Mouse (Mus musculus): Measurements from ENCODE around the gene Anxa5. TPM values are rescaled to one million over a fixed set of nuclear protein-coding genes. Genes with fewer than 3 reads are reported as not detected.

Anxa5 gene
- polyA plus RNA-seq, 1 experiment from 2014 or later = 211 TPM

DNA sequence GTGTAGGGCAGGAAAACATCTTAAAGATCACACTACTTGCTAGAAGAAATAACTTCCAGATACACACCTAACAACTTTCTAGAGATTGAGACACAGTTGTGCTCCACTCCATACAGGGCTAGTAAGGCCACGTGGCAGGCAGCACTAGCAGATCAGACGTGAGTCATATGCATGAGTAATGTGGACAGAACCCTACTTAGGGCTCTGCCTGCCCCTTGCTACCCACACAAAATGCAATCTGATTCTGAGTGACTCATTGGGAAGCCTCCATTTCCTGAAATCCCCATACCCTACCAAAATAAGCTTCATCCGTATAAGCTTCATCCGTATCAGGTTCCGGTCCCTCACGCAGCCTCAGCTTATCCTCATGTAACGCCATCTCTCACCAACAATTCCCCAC lies 8.1 kb downstream of the Anxa5 start:
- H3K9me3 ChIP-seq = no peaks in the 10 kb centered on the region
- no peak overlapping the region for H3K4me3 ChIP-seq
- H3K27me3 ChIP-seq = no peaks in the 10 kb centered on the region
- no peaks in the 10 kb centered on the region for H3K4me1 ChIP-seq (replicated peaks)
- no peak overlapping the region for H3K27ac ChIP-seq (replicated peaks)
- 94% methylated on average over 7 of the region's 7 CpGs for WGBS
- H3K9ac ChIP-seq = no peak overlapping the region
- no peak overlapping the region for H3K4me2 ChIP-seq
- ATAC-seq (ENCODE audit: low read depth) = no peak
- no peaks in the 10 kb centered on the region for H3K36me3 ChIP-seq

DNA sequence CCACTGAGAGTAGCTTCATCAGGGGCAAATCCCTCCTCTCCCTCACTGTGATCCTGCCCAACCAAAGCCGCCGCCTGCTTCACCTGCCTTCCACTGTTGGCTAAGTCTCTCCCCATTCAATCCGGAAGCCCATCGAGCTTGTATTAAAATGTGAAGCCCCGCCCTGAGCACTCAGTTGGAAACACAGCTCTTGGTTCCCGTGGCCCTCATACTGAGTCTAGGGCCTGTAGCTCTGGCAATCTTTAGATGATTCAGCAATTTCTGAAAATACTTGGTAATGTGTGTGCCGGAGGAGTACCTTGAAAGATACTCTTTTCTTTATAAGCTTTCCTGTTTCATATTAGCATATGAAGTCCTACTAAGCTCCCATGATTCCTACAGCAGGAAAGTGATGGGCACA lies 10.2 kb downstream of the Anxa5 start:
- no peaks in the 10 kb centered on the region for H3K9me3 ChIP-seq
- no peak for ATAC-seq (ENCODE audit: low read depth)

DNA sequence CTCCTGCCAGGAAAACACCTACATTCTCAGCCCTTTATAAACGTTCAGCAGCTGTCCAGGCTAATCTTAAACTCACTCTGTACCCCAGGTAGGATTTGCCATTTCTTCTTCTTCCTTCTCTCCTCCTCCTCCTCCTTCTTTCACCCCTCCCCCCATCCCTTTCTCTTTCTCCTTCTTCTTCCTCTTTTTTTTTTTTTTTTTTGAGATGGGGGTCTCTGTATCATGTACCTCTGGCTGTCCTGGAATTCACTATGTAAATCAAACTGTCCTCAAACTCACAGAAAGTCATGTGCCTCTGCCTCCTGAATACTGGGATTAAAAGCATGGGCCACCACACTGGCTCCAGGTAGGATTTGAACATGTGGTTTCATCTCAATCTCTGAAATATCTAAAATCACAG lies 13.3 kb downstream of the Anxa5 start:
- no peak overlapping the region for H3K4me3 ChIP-seq
- H3K27me3 ChIP-seq = no peaks in the 10 kb centered on the region
- no peaks in the 10 kb centered on the region for H3K9me3 ChIP-seq
- H3K36me3 ChIP-seq = peaks cover 3% of the 10 kb centered on the region
- H3K9ac ChIP-seq = no peak overlapping the region
- ATAC-seq (ENCODE audit: low read depth) = no peak
- no peak overlapping the region for H3K4me2 ChIP-seq
- H3K4me1 ChIP-seq (replicated peaks) = no peaks in the 10 kb centered on the region
- WGBS = 13% methylated on average over 1 of the region's 1 CpGs
- H3K27ac ChIP-seq (replicated peaks) = no peak overlapping the region

More for the DNA sequence above, 10.2 kb downstream of the Anxa5 start:
- 68% methylated on average over 7 of the region's 7 CpGs for WGBS
- H3K9ac ChIP-seq = no peak overlapping the region
- no peak overlapping the region for H3K4me3 ChIP-seq
- no peak overlapping the region for H3K4me2 ChIP-seq
- no peaks in the 10 kb centered on the region; the same call in 1 of the 2 replicates for H3K36me3 ChIP-seq
- H3K27ac ChIP-seq (replicated peaks) = no peak overlapping the region
- no peaks in the 10 kb centered on the region for H3K4me1 ChIP-seq (replicated peaks)
- H3K27me3 ChIP-seq = no peaks in the 10 kb centered on the region

DNA sequence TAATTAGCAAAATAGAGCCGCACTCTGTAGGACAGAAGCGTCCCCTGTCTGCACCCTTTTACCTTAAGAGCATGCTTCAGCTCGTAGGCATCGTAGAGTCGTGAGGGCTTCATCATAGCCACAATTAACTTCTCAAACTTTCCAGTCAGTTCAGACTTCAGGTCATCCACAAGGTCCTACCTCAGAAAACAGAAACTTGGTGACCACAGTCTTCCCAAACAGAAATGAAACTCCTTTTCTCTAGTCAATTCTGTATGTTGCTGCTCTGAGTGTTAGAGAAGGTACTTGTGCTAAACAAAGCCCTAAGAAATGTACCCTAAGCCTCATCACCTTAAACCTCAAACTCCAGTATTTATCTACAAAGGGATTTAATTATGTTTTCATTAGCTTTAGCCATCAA lies 13.9 kb downstream of the Anxa5 start:
- H3K36me3 ChIP-seq = peaks cover 6% of the 10 kb centered on the region
- no peaks in the 10 kb centered on the region for H3K4me1 ChIP-seq (replicated peaks)
- 77% methylated on average over 5 of the region's 5 CpGs for WGBS
- H3K9me3 ChIP-seq = no peaks in the 10 kb centered on the region
- H3K9ac ChIP-seq = no peak overlapping the region
- no peak overlapping the region for H3K27ac ChIP-seq (replicated peaks)
- H3K4me2 ChIP-seq = no peak overlapping the region
- no peak for ATAC-seq (ENCODE audit: low read depth)
- no peaks in the 10 kb centered on the region for H3K27me3 ChIP-seq
- H3K4me3 ChIP-seq = no peak overlapping the region

DNA sequence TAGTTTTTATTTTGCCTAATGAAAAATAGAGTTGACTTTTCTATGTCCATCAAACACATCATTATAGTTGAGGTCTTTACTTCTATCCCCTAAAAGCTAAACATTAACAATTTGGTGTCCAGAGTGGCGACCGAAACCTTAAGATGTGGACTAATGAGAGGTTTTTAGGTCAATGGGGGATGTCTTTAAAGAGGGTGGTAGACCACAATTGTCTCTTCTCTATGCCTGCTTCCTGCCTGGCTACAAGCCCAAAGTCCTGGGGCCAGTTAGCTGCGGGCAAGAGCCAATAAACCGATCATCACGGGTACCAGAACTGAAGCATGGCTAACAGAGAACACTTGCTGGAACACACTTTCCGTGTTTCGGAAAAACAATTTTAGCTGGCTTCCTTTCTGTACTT lies 15.0 kb downstream of the Anxa5 start:
- Histone ChIP-seq H3K9me3 (no peaks in the 10 kb centered on the region), H3K9ac (no peak overlapping the region), H3K27me3 (no peaks in the 10 kb centered on the region), H3K27ac (replicated peaks) (no peak overlapping the region), H3K4me1 (replicated peaks) (no peaks in the 10 kb centered on the region), H3K36me3 (peaks cover 7% of the 10 kb centered on the region), H3K4me2 (no peak overlapping the region), H3K4me3 (no peak overlapping the region)
- no peak for ATAC-seq (ENCODE audit: low read depth)
- WGBS = 91% methylated on average over 7 of the region's 7 CpGs

DNA sequence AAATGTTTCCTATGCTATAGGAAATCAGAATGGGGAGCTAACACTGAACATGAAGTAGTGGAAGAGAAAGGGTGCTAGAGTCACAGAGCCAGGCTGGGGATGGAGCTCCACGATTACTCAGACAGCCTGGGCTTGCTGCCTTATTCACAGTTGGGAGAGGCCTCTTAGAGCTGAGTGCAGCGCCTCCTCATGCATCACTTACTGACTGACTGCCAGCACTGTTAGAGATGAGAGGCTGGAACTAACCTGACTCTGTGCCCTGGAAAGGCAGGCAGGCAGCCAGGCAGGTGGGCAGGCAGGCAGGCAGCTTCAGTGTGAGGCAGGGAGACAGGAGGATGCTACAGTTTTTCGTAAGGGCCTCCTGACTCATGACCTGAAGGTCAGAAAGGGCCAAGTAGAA lies 20.1 kb downstream of the Anxa5 start:
- 82% methylated on average over 3 of the region's 3 CpGs for WGBS
- no peak overlapping the region for H3K9ac ChIP-seq
- no peaks in the 10 kb centered on the region for H3K27me3 ChIP-seq
- peaks cover 10% of the 10 kb centered on the region; the same call in 1 of the 2 replicates for H3K36me3 ChIP-seq
- no peak overlapping the region for H3K27ac ChIP-seq (replicated peaks)
- no peaks in the 10 kb centered on the region for H3K4me1 ChIP-seq (replicated peaks)
- H3K9me3 ChIP-seq = no peaks in the 10 kb centered on the region
- no peak for ATAC-seq (ENCODE audit: low read depth)
- H3K4me2 ChIP-seq = no peak overlapping the region
- no peak overlapping the region for H3K4me3 ChIP-seq

DNA sequence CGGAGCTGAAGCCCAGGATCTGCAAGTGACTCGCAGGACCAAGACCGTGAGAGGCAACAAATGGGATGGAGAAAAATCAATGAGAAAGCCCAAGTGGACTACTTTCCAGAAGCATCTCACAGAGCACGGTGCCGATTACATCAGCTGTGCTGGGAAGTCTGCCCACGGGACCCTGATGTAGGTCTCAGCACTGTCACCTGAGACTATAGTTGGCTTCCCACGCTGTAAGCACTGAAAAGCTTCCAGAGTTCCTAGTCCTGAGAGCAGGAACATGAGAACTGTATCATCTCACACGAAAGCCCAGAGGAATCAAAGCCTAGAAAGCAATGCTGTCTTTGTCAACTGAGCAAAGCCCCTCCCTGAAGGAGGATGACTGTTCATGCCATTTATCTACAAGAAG lies 20.6 kb downstream of the Anxa5 start:
- 90% methylated on average over 8 of the region's 8 CpGs for WGBS
- no peaks in the 10 kb centered on the region for H3K4me1 ChIP-seq (replicated peaks)
- no peaks in the 10 kb centered on the region for H3K9me3 ChIP-seq
- no peak for ATAC-seq (ENCODE audit: low read depth)
- H3K27me3 ChIP-seq = no peaks in the 10 kb centered on the region
- no peak overlapping the region for H3K9ac ChIP-seq
- no peak overlapping the region for H3K27ac ChIP-seq (replicated peaks)
- peaks cover 11% of the 10 kb centered on the region; the same call in 1 of the 2 replicates for H3K36me3 ChIP-seq
- H3K4me2 ChIP-seq = no peak overlapping the region
- H3K4me3 ChIP-seq = no peak overlapping the region

DNA sequence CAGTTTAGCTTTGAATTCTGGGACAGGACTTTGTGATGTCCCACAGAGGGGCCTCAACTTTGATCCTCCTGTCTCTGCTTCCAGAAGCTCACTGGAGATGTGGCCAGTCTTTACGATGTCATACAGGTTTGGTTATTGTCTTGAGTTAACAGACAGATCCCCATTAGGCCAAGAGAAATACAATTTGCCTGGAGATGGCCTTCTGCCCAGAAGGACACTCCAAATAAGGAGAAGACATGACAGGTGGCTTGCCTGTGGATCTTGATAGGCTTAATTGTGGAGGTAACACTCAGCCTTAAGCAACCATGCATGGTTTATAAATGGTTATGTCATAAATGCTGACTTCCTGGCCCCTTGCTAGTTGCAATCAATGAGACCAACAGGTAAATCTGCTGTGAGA lies 23.2 kb downstream of the Anxa5 start:
- 98% methylated on average over 1 of the region's 1 CpGs for WGBS
- ATAC-seq (ENCODE audit: low read depth) = no peak
- Histone ChIP-seq H3K9ac (no peak overlapping the region), H3K4me3 (no peak overlapping the region), H3K9me3 (no peaks in the 10 kb centered on the region), H3K36me3 (0 out of 2 replicates have a peak, but pooled peaks cover 16% of the 10 kb centered on the region), H3K27ac (replicated peaks) (no peak overlapping the region), H3K27me3 (no peaks in the 10 kb centered on the region), H3K4me2 (no peak overlapping the region), H3K4me1 (replicated peaks) (peaks cover 8% of the 10 kb centered on the region; the same call in 1 of the 2 replicates)

DNA sequence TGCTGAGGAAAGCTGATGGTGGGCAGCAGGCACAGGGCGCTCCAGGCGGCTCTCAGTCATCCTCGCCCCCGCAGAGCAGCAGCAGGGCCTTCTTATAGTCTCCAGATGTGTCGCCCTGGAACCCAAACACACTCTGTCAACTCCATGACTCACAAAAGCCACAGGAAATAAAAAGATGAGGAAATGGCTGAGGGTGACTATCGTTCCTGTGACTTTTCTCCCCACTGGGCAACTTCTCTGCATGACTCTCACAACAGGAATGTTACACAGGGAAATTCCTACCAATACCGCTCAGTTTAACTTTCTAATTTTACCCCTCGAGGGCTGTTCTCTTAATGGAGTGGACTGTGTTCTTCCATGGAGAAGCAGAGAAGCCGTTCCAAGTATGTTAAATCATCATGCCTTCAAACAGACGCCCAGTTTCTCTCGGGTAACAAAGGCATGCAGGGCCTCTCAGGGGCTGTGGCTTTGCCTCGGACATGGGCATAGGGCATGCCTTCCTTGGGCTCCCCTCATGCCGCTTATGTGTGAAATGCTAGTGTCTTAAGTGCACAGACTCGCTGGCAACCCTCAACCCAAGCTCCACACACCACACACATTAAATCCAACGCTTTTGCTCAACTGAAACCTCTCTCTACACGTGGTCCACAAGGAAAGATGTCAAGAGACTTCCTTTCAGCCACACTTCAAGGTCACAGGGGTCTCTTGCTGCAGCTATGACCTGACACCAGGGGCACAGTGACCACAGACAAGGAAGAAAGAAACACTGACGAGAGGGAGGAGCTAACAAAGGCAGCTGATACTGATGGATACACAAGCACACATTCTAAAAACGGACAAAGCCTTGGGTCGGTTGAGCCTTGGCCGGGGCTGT lies 26.2 kb downstream of the Anxa5 start:
- H3K9me3 ChIP-seq = no peaks in the 10 kb centered on the region
- no peak overlapping the region for H3K27ac ChIP-seq (replicated peaks)
- peaks cover 8% of the 10 kb centered on the region; the same call in 1 of the 2 replicates for H3K4me1 ChIP-seq (replicated peaks)
- ATAC-seq (ENCODE audit: low read depth) = no peak
- H3K4me3 ChIP-seq = no peak overlapping the region
- no peak overlapping the region for H3K4me2 ChIP-seq
- no peak overlapping the region for H3K9ac ChIP-seq
- WGBS = 41% methylated on average over 20 of the region's 20 CpGs
- 0 out of 2 replicates have a peak, but pooled peaks cover 13% of the 10 kb centered on the region for H3K36me3 ChIP-seq
- no peaks in the 10 kb centered on the region for H3K27me3 ChIP-seq

DNA sequence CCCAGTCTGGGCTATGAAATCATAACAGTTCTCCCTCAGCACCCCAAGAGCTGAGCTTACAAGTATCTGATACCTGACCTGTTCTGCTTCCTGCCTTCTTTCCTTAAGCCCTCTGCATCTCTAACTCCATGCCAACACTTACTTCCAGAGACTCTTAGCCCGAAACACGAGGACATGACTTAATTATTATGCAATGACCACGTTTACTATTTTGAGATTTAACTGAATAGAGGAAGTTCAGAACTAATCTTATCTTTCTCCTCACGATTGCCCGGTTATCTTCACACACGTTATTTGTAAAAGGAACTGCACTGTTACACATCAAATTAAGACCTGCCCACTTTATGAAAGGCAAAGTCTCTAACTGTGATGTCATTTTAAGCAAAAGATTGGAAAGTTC lies 28.8 kb downstream of the Anxa5 start:
- no peak for ATAC-seq (ENCODE audit: low read depth)
- H3K27ac ChIP-seq (replicated peaks) = no peak overlapping the region
- 0 out of 2 replicates have a peak, but pooled peaks cover 10% of the 10 kb centered on the region for H3K36me3 ChIP-seq
- no peak overlapping the region for H3K9ac ChIP-seq
- H3K27me3 ChIP-seq = no peaks in the 10 kb centered on the region
- 81% methylated on average over 6 of the region's 6 CpGs for WGBS
- H3K4me3 ChIP-seq = no peak overlapping the region
- H3K4me1 ChIP-seq (replicated peaks) = peaks cover 8% of the 10 kb centered on the region; the same call in 1 of the 2 replicates
- no peaks in the 10 kb centered on the region for H3K9me3 ChIP-seq
- H3K4me2 ChIP-seq = no peak overlapping the region

DNA sequence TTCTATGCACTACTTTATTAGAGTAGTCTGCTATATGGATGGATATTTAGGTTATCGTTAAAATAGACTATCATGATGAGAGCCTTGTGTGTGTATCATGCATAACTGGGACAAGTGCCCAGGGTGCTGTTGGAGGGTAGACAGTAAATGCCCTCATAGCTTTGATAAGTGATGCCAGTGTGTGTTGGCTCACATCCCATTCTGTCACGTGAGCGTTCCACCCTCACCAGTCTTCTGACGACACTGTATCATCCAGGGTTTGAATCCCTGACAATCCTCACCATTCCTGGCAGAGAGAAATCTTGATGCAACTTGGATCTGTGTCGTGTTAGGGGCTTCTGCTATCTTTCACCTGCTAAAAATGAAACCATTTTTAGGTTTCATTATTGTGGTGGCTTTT lies 29.2 kb downstream of the Anxa5 start:
- no peak overlapping the region for H3K4me3 ChIP-seq
- no peaks in the 10 kb centered on the region for H3K27me3 ChIP-seq
- WGBS = 83% methylated on average over 5 of the region's 5 CpGs
- no peak overlapping the region for H3K27ac ChIP-seq (replicated peaks)
- no peak for ATAC-seq (ENCODE audit: low read depth)
- peaks cover 8% of the 10 kb centered on the region; the same call in 1 of the 2 replicates for H3K4me1 ChIP-seq (replicated peaks)
- 0 out of 2 replicates have a peak, but pooled peaks cover 10% of the 10 kb centered on the region for H3K36me3 ChIP-seq
- no peaks in the 10 kb centered on the region for H3K9me3 ChIP-seq
- no peak overlapping the region for H3K4me2 ChIP-seq
- no peak overlapping the region for H3K9ac ChIP-seq

DNA sequence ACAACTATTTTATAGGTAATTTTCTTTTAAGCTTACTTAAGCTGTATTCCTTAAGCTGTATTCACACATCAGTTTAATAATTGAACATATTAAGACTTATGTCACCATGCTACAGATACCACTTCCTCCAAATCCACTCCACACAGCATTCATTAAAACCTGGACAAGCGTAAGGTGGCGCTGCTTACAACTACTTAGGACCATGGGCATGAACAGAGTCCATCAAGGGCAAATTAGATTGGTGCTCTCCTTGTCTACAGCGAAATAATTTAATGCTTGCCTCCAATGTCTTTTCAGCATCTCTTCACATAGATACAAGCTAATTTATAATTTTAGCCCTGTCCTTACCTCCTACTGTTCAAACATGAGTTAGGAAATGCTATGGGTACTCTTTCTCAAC lies 29.7 kb downstream of the Anxa5 start:
- no peaks in the 10 kb centered on the region for H3K27me3 ChIP-seq
- no peaks in the 10 kb centered on the region for H3K9me3 ChIP-seq
- no peak overlapping the region for H3K27ac ChIP-seq (replicated peaks)
- H3K36me3 ChIP-seq = 0 out of 2 replicates have a peak, but pooled peaks cover 10% of the 10 kb centered on the region
- H3K4me3 ChIP-seq = no peak overlapping the region
- WGBS = 96% methylated on average over 3 of the region's 3 CpGs
- H3K4me1 ChIP-seq (replicated peaks) = peaks cover 8% of the 10 kb centered on the region; the same call in 1 of the 2 replicates
- no peak overlapping the region for H3K9ac ChIP-seq
- ATAC-seq (ENCODE audit: low read depth) = no peak
- no peak overlapping the region for H3K4me2 ChIP-seq
